Mouse (Mus musculus) neural tube, embryonic 14.5 days (tissue): ENCODE data around the gene Hic1. TPM values are rescaled to one million over a fixed set of nuclear protein-coding genes. Genes with fewer than 3 reads are reported as not detected.

Experiments used
- ATAC-seq: fragments of 200-750 bp; cut with Nextera tagmentation; 2 replicates; pipeline ENCODE4 v1.8.0; 2017; ENCODE audit warnings: low read depth, mild to moderate bottlenecking, moderate TSS enrichment, moderate library complexity
- H3K27ac ChIP-seq: fragments of 300-500 bp; sonication (generic); 2 replicates; pipeline ENCODE4 v1.5.1; 2014; ENCODE audit warnings: low read depth, mild to moderate bottlenecking, control low read depth, low read length, moderate library complexity, mixed read lengths
- H3K27me3 ChIP-seq: fragments of 300-500 bp; sonication (generic); 2 replicates; pipeline ENCODE4 v1.6.1; 2014; ENCODE audit warnings: low read length; ENCODE audit not compliant: control insufficient read depth, insufficient read depth
- H3K36me3 ChIP-seq: fragments of 300-500 bp; sonication (generic); 2 replicates; pipeline ENCODE4 v1.6.1; 2014; ENCODE audit warnings: low read length, mixed read lengths; ENCODE audit not compliant: control insufficient read depth, insufficient read depth
- H3K4me1 ChIP-seq: fragments of 300-500 bp; sonication (generic); 2 replicates; pipeline ENCODE4 v1.6.1; 2014; ENCODE audit warnings: low read length; ENCODE audit not compliant: control insufficient read depth, insufficient read depth
- H3K4me2 ChIP-seq: fragments of 300-500 bp; sonication (generic); 2 replicates; pipeline ENCODE4 v1.6.1; 2014; ENCODE audit warnings: mild to moderate bottlenecking, low read depth, low read length, control low read depth
- H3K4me3 ChIP-seq: fragments of 300-500 bp; sonication (generic); 2 replicates; pipeline ENCODE4 v1.5.1; 2014; ENCODE audit warnings: low read depth, low read length, control low read depth, mixed read lengths
- H3K9ac ChIP-seq: fragments of 300-500 bp; sonication (generic); replicated peaks from 2 replicates; pipeline ENCODE4 v1.6.1; 2014; ENCODE audit warnings: low read depth, mild to moderate bottlenecking, control low read depth, low read length, mixed read lengths
- H3K9me3 ChIP-seq: fragments of 300-500 bp; sonication (generic); 2 replicates; pipeline ENCODE4 v1.6.1; 2016; ENCODE audit warnings: low read length; ENCODE audit not compliant: control insufficient read depth
- WGBS: fragments of 180-500 bp; shearing (Covaris S2); extraction: QIAGEN DNeasy Blood & Tissue Kit; methylation state at CpG from one replicate; pipeline ENCODE4 v1.1.7; 2014; 5-methylcytosine and 5-hydroxymethylcytosine counted together
- polyA plus RNA-seq: library from polyadenylated mRNA; unstranded; fragments of >200 nt; fragmentation: Nextera tagmentation; extraction: Ambion mirVana; gene quantifications from 2 replicates; pipeline ENCODE4 v1.2.1, GENCODE M21; 2014

The Hic1 gene
- polyA plus RNA-seq, 1 experiment from 2014 or later = 0.33 TPM

DNA sequence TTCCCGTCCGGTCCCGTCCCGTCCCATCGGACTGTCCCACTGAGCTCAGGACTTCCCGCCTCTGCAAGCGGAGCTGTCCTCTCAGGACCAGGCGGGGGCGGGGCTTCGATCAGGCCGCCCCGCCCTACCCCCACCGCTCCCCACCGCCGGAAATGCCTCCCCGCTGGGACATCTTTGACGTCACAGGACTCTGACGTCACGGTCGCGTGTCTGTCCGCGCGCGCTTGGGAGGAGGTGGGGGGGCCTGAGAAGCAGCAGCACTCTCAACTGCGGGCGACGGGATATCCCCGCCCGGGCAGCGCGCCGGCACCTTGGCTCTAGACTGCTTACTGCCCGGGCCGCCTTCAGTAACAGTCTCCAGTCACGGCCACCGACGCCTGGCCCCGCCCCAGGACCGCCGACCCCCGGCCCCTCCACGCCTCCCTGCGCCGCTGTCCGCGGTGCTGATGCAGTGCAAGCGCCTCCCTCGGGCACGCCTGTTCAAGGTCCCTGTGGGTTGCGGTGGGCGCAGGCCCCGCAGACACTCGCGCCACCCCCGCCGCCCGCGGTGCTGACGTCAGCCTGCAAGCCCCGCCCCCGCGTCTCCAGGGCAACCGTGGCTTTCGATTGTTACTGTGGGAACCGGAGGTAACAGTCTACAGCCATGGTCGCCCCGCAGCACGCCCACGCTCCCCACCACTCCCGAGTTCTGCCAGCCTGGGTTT lies 3.9 kb upstream of the Hic1 start:
- peak overlapping the region; percentile 86 for H3K4me2 ChIP-seq
- no peaks in the 10 kb centered on the region for H3K36me3 ChIP-seq
- H3K9ac ChIP-seq = peak overlapping the region; percentile 64
- peak; percentile 52 for ATAC-seq
- H3K27ac ChIP-seq = peak overlapping the region; percentile 87
- WGBS = under 1% methylated on average over 62 of the region's 71 CpGs
- H3K27me3 ChIP-seq = peaks cover 11% of the 10 kb centered on the region
- H3K4me1 ChIP-seq = peaks cover 37% of the 10 kb centered on the region
- no peaks in the 10 kb centered on the region for H3K9me3 ChIP-seq
- H3K4me3 ChIP-seq = peak overlapping the region; percentile 68

DNA sequence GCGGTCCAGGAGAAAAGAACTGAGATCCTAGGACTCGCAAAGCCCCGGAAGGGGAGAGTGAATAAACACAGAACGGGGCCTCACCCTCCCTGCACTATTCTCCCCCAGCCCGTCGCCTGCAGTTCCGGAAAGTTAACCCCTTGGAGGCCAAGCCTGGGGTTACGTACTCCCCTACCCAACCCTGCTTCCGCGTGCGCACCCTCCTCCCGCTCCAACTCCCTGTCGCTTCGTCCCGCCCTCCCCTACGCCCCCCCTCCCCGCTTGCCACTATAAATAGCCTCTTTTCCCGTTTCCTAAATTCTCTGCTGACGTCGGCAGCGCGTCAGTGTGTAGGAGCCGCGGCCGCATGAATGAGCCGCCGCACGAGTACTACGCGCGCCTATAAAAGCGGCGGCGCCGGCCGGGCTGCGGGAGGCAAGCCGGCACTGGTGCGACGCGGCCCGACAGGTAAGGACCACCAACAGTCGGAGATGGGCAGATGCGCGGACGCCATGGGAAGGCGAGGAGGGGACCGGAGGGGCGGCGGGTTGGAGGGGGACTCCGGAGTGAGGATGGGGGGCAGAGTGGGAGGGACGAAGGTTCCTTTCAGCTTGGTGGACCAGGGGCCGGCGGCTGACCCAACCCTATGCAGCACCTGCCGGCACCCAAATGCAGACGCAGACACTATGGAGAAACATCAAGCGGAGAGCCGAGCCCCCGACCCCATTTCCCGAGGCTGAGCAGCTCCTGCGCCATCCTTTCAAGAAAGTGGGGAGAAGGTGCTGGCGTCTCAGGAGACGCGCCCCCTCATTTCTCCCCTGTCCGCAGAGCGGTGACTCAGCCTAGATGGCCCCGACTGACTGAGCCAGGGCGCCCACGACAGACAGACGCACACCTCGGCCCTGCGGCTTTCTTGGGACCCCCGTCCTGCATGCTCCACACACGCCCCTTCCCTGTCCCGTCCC lies 3.1 kb upstream of the Hic1 start:
- H3K27me3 ChIP-seq = peaks cover 20% of the 10 kb centered on the region
- peak overlapping the region; percentile 86 for H3K4me2 ChIP-seq
- H3K9ac ChIP-seq = peak overlapping the region; percentile 64
- peak overlapping the region; percentile 87 for H3K27ac ChIP-seq
- H3K9me3 ChIP-seq = no peaks in the 10 kb centered on the region
- H3K36me3 ChIP-seq = no peaks in the 10 kb centered on the region
- peak; percentile 4; the same call in 1 of the 2 replicates for ATAC-seq
- peaks cover 33% of the 10 kb centered on the region for H3K4me1 ChIP-seq
- H3K4me3 ChIP-seq = peak overlapping the region; percentile 68
- under 1% methylated on average over 71 of the region's 75 CpGs for WGBS

DNA sequence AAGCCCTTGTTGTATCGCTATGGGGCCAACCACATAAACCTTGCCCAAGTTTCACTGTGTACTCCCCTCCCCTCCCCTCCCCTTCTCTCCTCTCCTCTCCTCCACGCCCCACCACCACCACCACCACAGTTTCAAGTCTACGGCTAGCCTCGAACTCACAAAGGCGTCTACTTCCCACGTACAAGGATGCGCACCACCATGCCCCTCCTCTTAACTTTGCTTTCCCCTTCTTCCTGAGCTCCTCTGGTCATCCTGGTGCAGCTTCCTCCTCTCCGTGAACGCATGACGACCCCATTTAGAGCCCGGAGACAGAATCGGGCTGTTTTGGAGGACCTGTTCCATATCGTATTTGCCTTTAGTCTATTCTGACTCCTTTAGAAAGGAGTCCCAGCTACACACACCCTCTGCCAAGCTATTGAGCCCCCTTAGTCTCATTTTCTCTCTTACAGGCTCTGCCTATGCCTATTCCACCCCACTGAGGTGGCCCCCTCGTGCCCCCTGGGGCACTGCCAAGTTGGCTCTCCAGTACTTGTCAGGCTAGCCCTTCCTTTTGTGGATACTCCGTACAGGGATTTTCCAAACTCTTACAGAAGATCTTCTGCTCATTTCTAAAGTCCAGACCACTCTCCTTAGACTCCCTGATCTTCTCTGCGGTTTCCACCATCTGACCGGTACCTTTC lies 2.0 kb upstream of the Hic1 start:
- no peak overlapping the region; the same call in 1 of the 2 replicates for H3K27ac ChIP-seq

DNA sequence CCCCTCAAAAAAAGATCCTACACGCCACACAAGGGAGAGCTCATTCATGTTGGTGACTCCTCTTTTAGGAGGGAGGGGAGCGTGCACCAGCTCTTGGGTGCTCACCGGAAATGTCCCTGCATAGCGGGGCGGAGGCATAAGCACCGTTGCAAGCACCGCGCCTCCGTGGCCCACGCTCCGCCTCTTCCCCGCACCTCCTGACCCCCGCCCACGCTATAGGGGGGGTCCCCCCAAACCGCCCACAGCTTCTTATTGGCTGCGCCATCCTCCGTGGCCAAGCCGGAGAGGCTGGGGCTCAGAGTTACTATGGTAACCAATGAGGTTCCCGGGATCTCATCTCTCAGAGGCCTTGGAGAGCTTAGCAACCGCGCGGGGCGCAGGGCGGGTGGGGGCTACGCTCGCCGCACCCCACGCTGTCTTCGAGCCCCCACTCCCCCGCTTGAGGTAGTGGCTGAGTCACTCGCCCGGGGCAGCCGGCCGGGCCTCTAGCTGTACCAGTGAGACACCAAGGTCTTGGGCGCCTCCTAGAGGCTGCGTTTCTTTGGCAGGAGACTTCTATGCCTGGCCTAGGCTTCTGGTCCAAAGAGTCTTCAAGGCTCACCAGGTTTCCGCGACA lies 925 bp upstream of the Hic1 start:
- peak; percentile 69 for ATAC-seq
- H3K27me3 ChIP-seq = peaks cover 34% of the 10 kb centered on the region
- peaks cover 41% of the 10 kb centered on the region for H3K4me1 ChIP-seq
- H3K4me3 ChIP-seq = peak overlapping the region; percentile 45
- no peaks in the 10 kb centered on the region for H3K9me3 ChIP-seq
- no peaks in the 10 kb centered on the region for H3K36me3 ChIP-seq
- H3K27ac ChIP-seq = no peak overlapping the region
- peak overlapping the region; percentile 7 for H3K9ac ChIP-seq
- under 1% methylated on average over 36 of the region's 38 CpGs for WGBS
- H3K4me2 ChIP-seq = peak overlapping the region; percentile 87

More for the DNA sequence above, 2.0 kb upstream of the Hic1 start:
- peak overlapping the region; percentile 86; the same call in 1 of the 2 replicates for H3K4me2 ChIP-seq
- H3K4me1 ChIP-seq = peaks cover 33% of the 10 kb centered on the region
- H3K27me3 ChIP-seq = peaks cover 25% of the 10 kb centered on the region
- no peak overlapping the region for H3K9ac ChIP-seq
- H3K36me3 ChIP-seq = no peaks in the 10 kb centered on the region
- ATAC-seq = no peak
- H3K9me3 ChIP-seq = no peaks in the 10 kb centered on the region
- WGBS = 6% methylated on average over 17 of the region's 17 CpGs
- peak overlapping the region; percentile 68; the same call in 1 of the 2 replicates for H3K4me3 ChIP-seq

DNA sequence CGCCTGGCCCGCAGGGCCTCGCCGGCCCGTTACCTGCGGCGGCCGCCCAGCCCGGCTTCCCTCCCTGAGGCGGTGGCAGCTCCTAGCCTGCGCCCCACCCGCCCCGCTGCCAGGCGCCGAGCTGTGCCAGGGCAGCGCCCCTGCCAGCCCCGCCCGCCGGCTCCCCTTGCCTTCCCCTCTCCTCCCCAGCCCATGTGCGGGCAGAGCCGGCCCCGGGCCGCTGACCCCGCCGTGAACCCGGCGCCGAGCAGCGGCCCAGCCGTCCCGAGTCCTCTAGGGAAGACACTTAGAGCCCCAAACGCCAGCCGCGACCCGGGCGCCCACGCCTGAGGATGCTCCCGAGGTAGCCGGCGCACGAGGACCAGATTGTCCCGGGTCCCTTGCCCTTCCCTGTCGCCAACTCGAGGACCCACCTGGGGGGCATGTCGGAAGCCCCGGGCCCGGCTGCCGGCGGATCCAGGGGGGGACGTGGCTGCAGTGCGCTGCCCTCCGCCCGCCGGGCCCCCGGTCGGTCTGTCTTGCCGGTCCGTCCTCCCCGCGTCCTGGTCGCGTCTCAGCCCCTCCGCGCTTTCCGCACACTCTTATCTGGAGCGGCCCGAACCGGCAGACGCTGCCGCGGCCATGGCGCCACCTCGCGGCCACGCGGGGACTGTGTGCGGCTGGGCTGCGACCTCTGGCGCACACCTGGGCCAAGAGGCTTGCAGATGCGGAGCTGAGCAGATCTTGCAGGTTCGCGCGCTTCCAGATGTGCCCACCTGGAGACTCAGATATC lies 543 bp downstream of the Hic1 start:
- peak; percentile 29; the same call in 1 of the 2 replicates for ATAC-seq
- 0 out of 2 replicates have a peak overlapping the region, but pooled peaks have one; percentile 5 for H3K27ac ChIP-seq
- no peaks in the 10 kb centered on the region for H3K9me3 ChIP-seq
- peaks cover 48% of the 10 kb centered on the region for H3K27me3 ChIP-seq
- H3K4me1 ChIP-seq = peaks cover 37% of the 10 kb centered on the region
- under 1% methylated on average over 66 of the region's 83 CpGs for WGBS
- peak overlapping the region; percentile 52 for H3K9ac ChIP-seq
- peak overlapping the region; percentile 45 for H3K4me3 ChIP-seq
- H3K4me2 ChIP-seq = peak overlapping the region; percentile 87
- H3K36me3 ChIP-seq = no peaks in the 10 kb centered on the region

DNA sequence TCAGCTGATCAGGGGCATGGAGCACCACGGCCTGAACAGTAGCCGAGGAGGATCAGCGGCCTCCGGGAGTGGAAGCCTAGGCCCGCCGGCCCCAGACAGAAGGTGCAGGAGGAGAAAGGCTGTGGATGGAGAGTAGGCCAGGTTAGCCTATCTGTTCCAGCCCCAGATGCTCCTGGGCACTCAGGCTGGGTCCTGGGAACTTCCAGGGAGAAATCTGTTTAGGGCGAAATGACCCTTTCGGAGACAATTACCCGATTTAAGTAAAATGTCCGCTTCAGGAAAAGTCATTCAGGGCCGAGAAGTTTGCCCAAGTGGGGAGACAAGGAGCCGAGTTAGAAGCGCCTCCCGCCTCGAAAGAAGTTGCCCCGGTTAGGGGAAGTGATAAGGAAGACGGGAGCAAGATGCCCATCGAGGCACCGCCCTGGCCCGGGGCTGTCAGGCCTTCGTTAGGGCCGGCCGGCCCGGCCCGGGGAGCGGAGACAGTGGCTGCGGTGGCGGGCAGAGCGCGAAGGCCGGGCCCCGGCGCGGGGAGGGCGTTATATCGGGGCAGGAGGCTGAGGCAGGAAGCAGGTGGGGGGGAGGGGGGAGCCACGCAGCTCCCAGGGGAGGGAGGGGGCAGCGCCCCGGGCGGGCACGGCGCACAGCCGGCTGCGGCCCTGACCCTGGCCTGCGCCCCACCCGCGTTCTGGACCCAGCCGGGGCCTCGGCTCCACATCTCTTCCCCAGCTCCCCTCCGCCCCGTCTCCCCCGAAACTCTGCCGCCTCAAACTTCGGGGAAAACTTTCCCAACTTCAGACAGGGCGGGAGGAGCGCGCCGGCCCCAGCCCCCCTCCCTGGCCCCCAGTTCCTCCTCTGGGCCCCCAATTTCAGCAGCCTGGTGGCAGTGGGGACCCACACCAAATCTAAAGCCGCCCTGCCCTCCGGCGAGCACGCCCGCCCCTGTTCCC lies 1.4 kb downstream of the Hic1 start:
- WGBS = 4% methylated on average over 51 of the region's 63 CpGs
- Histone ChIP-seq H3K4me1 (peaks cover 37% of the 10 kb centered on the region), H3K27ac (no peak overlapping the region; the same call in 1 of the 2 replicates), H3K36me3 (0 out of 2 replicates have a peak, but pooled peaks cover 5% of the 10 kb centered on the region), H3K4me2 (peak overlapping the region; percentile 87), H3K9me3 (no peaks in the 10 kb centered on the region), H3K27me3 (peaks cover 51% of the 10 kb centered on the region), H3K9ac (peak overlapping the region; percentile 52), H3K4me3 (peak overlapping the region; percentile 45)
- no peak for ATAC-seq

DNA sequence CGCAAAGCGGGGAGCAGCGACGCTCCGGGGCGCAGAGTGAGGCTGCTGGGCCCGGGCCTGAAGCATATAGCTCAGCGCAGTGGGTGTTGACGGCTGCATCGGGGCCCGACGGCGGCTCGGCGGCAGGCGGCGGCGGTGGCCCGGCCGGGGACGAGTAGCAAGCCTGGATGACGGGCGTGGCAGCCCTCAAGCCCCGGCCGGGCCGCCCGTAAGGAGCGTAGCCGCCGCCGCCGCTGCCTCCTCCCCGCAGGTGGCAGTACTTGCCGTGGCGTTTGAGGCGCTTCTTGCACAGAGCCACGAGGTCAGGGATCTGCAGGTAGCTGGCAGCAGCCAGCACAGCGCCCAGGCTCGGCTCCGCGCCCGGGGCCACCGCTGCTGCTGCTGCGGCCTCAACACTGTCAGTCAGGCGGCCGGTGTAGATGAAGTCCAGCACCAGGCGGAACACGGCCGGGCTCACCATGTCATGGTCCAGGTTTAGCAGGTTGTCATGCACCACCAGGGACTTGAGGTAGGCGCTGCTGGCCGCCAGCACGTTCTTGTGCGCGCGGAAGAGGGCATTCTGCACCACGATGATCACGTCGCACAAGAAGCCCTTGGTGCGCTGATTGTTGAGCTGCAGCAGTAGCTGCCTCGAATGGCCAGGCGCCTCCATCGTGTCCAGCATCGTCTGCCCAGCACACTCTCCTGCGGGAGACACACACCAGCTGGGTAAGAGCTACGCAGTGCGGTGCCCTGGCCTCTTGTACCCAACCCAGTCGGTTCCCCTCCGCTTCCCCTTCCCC lies 2.3 kb downstream of the Hic1 start:
- Histone ChIP-seq H3K9me3 (no peaks in the 10 kb centered on the region), H3K9ac (peak overlapping the region; percentile 25), H3K36me3 (0 out of 2 replicates have a peak, but pooled peaks cover 11% of the 10 kb centered on the region), H3K4me2 (peak overlapping the region; percentile 30), H3K27me3 (peaks cover 51% of the 10 kb centered on the region), H3K4me1 (peaks cover 29% of the 10 kb centered on the region), H3K27ac (no peak overlapping the region), H3K4me3 (peak overlapping the region; percentile 45)
- 3% methylated on average over 58 of the region's 68 CpGs for WGBS
- ATAC-seq = no peak
